Mouse (Mus musculus) adrenal gland, postnatal 10 days (tissue): ENCODE measurements around the gene Cux1. TPM values are rescaled to one million over a fixed set of nuclear protein-coding genes. Genes with fewer than 3 reads are reported as not detected.
A peak's percentile ranks its signal among the peaks of the same experiment; 100 is the strongest.

ENCODE experiments used
- DNase-seq: peaks from one replicate; pipeline ENCODE4 v3.0.0; 2021; ENCODE audit warnings: mixed read lengths
- total RNA-seq, 2 experiments: library from RNA; stranded (reverse); gene quantifications; 2 replicates each; pipeline ENCODE4 v1.2.3; 2021

The Cux1 gene
- total RNA-seq, 2 experiments from 2014 or later: 79.1 to 95.4 TPM

DNA sequence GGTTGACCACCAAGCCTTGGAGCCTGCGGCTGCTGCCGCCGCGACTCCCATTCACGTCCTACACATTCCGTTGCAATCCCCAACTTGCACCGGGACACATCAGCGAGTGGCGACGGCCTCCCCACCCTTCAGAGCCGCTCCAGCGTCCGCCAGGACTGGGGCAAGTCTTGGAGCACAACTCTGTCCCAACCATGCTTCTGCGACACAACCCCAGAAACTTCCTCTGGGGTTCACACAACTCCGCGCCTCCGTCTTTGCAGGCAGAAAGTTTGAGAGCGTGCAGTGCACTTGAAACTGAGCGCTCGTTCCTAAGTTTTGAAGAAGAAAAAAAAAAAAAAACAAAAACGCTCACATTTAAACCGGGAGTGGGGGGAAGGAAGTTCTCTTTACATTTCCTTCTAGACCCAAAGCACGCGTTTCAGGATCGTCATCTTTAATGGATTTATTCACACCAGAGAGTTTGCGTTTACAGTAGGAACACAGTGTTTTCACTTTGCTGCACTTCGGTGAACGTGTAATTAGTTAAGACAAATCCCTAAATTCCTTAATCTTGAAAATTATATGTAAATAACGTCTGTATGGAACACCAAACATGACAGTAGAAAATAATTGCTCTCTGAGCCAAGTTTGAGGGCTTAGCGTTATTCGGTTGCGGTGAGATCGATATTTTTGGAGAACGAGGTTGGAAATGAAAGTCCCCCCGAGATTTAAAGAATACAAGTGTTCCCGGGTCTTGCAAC is 906 bp upstream of the Cux1 start:
- peak; percentile 58 for DNase-seq

DNA sequence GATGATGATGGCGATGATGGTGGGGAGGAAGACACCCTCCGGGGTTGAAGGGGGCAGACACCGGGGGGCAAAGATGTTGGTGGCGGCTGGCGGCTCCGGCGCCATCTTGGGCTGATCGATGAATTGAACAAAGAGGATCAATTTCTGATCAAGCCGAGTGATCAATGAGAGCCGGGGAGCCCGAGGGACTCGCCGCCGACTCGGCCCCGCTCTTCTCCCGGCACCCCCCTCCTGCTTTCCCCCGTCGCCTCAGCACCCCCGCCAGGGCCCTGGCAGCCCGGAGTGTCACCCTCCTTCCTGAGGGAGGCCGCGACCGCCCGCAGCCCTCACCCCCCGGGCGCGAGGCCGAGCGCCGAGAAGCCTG is 496 bp downstream of the Cux1 start:
- DNase-seq: no peak

DNA sequence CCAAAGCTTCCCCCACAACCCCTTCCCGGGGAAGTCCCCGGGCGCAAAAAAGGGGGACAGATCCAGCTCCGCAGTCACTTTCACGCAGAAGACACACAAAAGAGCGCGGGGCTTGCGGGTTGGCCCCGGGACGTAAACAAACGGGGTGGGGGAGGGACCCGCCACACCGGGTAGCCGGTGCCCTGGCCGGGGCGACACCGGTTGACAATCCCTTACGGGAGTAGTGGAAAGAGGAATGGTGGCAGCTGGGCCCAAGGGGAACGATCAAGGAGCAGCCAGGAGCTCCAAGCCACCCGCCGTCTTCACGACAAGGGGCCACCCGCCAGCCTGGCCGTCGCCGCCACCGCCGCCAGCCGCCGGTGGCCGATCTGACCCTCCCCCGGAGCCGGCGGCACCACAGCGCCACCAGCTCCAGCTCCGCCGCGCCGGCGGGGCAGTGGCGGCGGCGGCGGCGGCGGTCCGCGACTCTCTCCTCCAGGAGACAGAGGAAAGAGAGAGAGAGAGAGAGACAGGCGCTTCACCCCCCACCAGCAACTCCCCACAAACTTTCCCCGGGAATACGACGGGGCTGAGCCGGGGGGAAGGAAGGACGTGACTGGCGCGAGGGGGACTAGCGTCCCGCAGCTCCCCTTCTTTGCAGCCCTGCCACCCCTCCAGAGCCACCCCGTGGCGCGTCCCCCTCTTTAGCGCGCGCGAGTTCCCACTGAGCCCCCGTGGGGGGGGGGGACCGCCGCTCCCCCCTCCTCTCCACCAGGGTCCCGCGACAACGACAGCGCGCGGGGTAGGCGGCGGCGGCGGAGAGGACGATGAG is 1.1 kb downstream of the Cux1 start:
- DNase-seq: peak; percentile 83

DNA sequence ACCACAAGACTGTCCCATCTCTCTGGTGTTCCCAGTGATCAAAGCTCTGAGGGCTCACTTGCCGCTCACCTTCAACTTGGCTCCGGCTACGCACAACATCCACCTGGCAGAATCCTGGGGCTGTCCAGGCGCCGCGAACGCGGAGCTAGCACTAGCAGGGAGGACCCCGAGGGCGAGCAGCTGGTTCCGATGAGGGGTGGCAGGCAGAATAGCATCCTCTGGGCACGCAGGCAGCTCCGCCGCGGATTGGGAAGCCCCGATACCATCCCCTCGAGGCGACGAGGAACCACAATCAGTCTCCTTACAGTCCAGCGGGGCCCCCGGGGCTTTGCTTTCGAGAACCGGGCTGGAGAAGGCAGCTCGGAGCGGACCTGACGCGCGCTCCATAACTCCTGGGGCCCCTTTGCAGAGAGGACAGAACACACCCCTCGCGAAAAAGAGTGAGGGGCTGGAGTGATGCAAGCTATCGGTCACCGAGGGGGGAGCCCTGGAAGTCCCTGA is 1.9 kb downstream of the Cux1 start:
- DNase-seq: peak; percentile 64

DNA sequence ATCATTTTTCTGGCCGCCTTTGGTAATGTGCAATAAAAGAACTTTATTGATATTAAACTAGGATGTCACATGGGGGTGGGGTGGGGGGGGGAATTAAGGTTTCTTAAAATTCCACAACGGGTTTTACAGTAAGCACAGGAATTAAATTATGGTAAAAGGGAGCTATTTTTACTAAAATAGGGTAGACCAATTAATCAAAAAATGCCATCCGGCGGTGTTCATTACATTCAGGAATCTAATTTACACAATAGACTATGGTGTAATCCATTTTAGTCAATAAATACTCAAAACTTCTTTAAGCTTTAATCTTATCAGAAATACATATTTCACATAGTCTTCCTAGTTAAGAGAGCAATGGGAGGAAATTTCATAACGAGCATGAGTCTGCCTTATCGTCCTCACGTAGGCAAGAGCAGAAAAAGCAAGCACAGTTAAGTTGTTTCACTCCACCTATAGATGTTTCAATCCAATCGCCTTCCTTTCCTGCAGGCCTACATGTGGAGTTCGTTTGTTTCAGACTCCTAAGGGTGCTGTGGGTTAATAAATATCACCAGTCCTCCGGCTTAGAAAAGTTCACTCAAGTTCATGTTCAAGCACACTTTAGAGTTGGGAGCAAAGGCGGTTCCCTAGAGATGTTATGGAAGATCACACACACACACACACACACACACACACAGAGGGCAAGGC is 2.5 kb downstream of the Cux1 start:
- no peak for DNase-seq

DNA sequence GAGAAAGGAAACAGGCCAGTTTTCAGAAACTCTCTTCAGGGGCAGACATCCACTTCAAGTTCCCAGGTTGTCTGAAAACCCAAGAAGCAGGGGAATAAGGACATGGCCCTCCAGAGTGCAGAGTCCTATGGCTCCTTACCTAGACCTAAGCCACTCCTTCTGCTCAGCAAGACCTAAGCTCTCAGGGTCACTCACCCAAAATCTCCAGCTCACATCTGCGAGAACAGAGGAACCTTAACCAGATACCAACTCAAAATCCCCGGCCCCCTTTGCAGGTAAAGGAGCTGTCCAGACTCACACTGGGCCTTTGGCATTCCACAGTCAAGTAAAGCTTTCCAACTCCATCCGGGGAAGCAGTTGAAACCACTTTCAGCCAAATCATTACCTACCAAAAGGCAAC is 3.3 kb downstream of the Cux1 start:
- no peak for DNase-seq

DNA sequence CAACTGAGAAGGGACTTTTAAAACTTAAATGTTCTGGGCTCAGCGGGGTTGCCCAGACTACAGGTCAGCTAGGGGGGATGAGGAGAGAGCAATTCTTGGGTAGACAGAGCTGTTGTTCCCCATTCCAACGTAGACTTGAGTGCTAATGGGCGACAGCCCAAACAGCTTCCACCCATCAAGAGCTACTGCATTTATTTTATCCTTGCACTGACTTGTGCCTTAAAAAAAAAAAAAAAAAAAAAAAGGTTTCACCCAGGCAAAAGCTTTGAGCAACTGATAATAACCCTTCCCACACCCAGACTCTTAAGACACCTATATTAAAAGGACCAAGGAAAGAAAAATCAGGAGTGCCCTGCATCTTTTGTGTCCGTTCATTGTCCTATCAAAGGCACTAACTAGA is 4.2 kb downstream of the Cux1 start:
- DNase-seq: no peak

DNA sequence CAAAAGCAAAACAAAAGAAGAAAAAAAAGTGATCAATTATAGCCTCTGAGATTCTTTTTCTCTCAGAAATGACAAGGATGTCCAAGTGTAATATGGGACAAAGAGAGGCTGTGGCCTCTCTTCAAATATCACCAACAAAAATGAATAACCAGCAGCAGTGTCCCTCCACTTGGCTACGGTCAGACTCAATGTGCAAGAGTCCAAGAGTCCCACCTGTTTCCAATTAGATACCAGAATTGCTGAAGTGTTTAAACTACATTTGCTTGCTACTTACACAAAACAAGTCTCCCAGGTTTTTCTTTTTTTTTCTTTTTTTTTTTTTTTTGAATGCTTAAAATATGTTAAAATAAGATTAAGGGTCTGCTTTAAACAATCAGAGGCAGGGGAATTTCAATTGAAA is 5.1 kb downstream of the Cux1 start:
- no peak for DNase-seq

DNA sequence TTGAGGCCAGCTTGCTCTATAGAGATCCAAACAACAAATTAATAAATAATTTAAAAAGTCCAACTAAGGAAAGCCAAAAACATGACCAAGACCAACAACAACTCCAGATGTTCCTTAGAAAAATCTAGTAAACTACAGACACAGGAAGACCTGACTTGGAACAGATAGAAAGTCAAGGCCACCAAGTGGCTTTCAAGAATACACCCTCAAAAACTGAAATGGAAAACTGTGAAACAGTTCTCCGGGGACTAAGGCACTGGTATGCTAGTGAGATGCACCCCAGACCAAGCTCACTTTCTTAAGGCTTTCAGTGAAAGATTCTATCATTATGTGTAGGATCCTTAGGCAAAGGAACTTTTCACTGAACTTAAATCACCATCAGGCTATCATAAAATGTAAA is 5.6 kb downstream of the Cux1 start:
- DNase-seq: no peak

DNA sequence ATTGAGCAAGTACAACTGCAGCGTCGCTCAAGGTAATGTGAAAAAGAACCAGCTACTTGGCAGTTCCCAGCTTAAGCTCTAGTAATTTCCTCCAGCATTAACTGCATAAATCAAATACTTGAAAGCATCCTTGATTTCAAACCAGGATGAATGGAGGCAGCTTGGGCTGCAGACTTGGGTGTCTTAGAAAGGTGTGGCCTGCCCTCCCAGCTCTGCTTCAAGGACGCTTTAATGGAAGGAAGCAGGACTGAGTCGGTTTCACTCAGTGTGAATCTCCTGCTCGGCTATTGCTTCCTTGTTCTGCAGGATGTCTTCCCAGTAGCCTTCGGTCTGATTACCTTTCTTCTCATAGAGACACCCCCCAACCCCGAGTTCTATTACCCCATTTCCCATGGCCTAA is 6.6 kb downstream of the Cux1 start:
- DNase-seq: no peak

DNA sequence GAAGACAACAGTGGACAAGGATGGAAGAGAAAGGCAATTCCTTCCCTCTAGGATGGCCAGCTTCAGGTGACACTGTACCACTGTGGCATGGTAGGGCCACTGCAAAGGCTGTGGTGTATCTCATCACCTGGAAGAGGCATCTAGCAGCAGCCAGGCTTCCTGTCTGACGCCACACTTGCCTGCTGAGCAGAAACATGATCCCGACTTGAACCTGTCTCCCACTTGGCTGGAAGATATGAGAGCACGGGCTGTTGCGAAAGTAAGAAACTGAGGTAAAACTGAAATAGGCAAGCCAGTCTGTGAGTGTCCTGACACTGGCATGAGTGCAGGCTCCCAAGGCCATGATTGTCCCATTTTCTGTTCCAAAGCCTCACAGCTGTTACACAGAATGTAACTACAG is 9.8 kb downstream of the Cux1 start:
- DNase-seq: peak; percentile 47

DNA sequence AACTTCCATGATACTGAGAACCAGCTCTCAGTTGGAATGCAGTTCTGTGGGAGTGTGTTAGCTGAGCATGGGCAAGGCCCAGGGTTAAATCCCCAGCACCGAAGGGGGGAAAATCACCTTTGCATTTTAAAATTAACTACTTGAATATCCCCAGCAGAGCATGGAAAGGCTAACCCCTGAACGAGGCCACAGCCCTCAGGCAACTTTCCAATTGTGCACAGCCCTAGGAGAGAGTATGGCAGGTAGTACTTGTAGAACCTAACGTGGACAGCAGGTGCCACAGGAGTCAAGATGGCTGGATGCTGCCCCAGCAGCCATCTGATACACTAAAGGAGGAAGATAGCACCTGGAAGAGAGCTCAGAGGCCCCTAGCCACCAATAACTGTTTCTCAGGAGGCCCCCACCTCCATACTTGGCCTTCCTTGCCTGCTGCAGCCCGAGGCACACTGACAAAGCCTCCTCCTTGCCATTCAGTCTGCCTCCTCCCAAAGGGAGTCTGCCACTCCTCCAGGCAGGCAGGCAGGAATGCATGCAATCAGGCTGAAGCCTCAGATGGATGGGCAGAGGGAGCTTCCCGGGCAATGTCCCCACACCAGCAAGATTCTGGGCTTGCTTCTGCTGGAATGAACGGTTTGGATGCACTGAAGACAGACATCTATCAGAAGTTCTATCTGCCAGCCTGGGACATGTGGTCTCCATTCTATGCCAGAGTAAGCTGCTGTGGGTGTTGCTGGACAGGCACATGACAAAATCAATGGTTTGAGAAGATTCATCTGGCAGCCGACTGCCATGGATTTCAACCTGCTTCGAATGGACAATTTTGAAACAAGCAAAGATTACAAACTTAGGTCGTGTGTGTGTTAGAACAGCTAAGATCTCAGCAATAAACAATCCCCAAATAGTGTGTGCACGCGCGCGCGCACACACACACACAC is 10.7 kb downstream of the Cux1 start:
- no peak for DNase-seq

DNA sequence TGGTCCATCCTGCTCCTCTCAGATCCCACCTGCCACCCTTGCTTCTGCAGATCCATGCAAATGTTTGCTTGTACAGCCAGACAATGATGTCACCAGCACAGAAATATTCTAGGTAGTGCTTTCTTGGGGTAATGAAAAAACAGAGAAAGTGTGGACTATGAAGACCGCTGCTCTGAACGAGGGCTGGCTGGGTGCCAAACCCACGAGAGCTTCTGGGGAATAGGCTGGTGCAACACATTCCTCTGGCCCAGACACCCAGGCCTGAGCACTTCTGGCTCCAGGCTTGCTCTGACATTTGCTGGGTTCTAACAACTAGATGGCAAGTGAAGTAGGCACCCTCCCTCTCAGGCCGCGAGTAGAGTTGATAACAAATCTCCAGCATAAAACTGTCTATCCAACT is 11.6 kb downstream of the Cux1 start:
- peak; percentile 82 for DNase-seq

DNA sequence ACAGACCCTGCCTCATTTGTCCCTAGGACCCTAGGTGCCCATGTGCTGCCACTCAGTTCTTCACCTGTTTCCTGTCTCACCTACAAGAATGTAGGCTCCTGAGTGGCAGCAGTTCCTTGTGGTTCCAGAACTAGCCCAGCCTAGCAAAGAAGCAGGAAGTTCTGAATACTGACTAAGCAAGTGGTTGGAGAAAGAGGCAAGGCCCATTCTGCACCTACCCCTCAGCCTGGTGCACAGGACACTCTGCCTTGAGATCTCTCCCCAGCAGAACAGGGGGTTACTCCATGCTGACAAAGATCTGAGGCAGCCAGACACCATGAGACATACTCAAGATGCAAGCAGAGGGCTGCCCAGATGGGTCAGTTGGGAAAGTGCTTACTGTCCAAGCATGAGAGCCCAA is 14.5 kb downstream of the Cux1 start:
- no peak for DNase-seq

DNA sequence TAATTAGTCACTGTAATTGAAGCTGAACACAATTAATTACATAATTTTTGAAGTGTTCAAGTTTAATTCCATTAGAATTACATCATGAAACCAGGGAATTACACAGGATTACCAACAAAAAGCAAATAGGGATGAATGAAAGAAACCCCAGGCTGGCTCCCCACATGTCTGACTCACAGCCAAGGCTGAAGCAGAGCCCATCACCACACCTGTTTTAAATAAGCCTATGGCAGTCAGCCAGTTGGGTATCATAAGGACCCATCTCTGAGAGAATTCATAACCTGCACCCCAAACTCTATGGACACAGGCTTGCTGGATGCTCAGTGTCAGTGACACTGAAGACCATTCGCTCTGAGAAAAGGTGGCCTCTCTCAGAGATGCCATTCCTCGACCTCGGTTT is 15.2 kb downstream of the Cux1 start:
- DNase-seq: no peak

DNA sequence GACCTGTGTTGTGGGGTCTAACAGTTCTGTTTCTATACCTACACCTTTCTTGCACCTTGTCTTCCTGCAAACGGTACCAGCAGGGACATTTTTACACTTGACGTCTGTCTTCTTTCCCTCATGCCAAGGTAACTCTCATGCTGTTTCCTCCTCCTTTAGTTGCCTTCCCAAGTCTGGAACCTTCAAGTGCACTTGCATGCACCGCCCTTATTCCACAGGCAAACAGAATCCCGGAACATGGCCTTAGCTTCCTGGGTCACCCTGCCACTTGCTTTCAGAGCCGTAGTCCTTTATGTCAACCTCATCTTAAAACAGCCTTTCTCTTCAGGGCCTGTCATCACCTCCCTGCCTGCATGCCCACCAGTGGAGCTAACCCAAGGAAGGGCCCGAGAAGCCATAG is 15.7 kb downstream of the Cux1 start:
- DNase-seq: no peak

DNA sequence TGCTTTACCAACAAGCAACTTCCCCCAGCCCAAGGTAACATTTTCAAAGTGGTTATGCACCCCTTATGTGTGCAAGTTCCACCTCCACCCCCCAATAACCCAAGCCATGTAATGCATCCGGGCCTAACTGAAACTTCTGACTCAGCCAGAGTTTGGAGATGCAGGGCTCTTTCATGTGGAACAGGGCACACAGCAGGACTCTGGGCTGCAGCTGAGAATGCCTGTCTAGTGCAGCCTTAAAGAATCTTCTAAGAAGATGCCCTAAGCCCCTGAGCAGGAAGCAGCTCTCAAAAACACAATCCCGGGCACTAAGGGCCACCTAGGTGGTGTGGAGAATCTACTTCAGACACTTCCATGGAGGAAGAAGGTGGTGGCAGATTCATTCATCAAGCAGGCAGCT is 16.6 kb downstream of the Cux1 start:
- DNase-seq: no peak

DNA sequence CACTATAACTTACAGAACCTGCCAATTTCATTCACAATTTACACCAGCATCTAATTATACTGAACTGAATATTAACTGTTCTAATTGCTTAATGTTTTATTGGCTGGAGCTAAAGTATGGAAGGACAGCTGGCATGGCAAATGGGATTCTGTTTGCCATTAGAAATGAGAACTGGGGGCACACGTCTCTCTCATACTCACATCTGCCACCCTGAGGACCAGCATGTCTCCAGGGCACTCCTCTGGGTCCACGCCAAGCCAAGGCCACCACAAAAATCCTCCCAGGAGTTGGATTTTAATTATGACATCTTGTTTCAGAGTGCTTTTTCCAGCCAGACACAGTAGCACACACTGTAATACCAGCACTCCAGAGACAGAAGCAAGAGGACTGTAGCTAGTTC is 18.5 kb downstream of the Cux1 start:
- peak; percentile 59 for DNase-seq

DNA sequence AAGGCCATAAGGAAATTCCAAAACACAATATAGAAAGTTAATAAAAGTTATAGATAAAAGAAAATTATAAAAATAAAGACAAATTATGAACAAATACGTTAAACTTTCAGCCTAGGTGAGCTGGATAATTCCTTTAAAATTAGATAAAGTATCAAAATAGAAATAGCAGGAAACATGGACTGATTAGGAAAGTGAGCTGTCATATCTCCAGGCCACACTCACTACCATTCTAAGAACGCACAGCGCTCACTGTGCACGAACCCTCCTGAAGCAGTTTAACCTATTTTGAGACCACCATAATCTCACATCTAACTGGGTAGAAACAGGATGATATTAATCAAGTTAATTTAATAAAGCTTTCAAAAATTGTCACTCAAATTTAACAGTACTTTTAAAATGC is 22.2 kb downstream of the Cux1 start:
- no peak for DNase-seq

DNA sequence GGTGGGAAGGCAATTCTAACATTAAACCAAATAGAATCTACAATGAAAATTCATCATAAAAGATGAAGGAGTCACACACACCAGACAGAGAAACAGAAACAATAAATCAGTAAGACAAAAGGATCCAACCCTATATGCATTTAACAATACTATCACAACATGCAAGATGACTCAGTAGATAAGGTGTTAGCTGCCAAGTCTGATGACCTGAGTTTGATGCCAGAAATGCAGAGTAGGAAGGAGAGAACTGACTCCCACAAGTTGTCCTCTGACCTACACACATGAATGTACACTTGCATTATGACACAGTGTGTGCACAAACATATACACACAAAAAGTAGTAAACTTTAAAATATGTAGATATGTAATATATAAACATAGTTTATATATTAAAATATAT is 24.1 kb downstream of the Cux1 start:
- no peak for DNase-seq

DNA sequence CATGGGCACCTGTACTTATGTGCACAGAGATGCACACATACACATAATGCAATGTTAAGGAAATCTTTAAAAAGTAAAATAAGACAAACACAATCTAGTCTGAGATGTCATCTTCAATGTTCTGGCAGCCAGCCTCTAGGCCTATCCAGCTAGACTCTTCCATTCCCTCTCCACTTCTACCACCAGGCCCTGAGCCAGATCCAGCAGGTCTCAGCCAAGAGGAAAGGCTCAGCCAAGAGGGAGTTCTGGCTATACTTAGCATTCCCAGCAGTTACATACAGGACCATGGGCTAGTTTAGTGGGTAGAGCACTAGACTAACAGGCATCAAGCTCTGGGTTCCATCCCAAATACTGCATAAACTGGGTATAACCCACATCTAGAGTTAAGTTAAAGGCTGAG is 26.3 kb downstream of the Cux1 start:
- peak; percentile 78 for DNase-seq
